Mouse (Mus musculus) heart, embryonic 14.5 days (tissue): ENCODE data around the gene Ephb2. TPM values are rescaled to one million over a fixed set of nuclear protein-coding genes. Genes with fewer than 3 reads are reported as not detected.

Experiments used
- ATAC-seq: fragments of 200-750 bp; cut with Nextera tagmentation; 2 replicates; pipeline ENCODE4 v1.8.0; 2017; ENCODE audit warnings: low read depth, moderate TSS enrichment; ENCODE audit not compliant: insufficient number of reproducible peaks, insufficient read depth, low FRiP score
- H3K27ac ChIP-seq, 2 experiments: fragments of 200-500 bp in 1 of 2; fragments of 300-500 bp in 1 of 2; sonication (generic) in 1 of 2; replicated peaks in 1 of 2; 2 replicates each; pipeline ENCODE4 v1.5.1; 2012 to 2014; ENCODE audit warnings: low read depth in 2 of 2, low read length in 2 of 2, control low read depth in 1 of 2, mild to moderate bottlenecking in 1 of 2, mixed read lengths in 1 of 2; ENCODE audit not compliant: control insufficient read depth in 1 of 2, insufficient read depth in 1 of 2
- H3K27me3 ChIP-seq: fragments of 300-500 bp; sonication (generic); 2 replicates; pipeline ENCODE4 v1.6.1; 2014; ENCODE audit warnings: mild to moderate bottlenecking, low read length, control low read depth; ENCODE audit not compliant: control insufficient read depth, insufficient read depth
- H3K36me3 ChIP-seq: fragments of 300-500 bp; sonication (generic); 2 replicates; pipeline ENCODE4 v1.6.1; 2014; ENCODE audit warnings: mild to moderate bottlenecking, control low read depth, low read length, mixed read lengths; ENCODE audit not compliant: control insufficient read depth, insufficient read depth
- H3K4me1 ChIP-seq, 2 experiments: fragments of 200-500 bp in 1 of 2; fragments of 300-500 bp in 1 of 2; sonication (generic) in 1 of 2; 2 replicates each; pipeline ENCODE4 v1.6.1; 2012 to 2014; ENCODE audit warnings: low read length in 2 of 2, control low read depth in 1 of 2, mixed read lengths in 1 of 2; ENCODE audit not compliant: control insufficient read depth in 2 of 2, insufficient read depth in 2 of 2
- H3K4me2 ChIP-seq: fragments of 300-500 bp; sonication (generic); 2 replicates; pipeline ENCODE4 v1.6.1; 2014; ENCODE audit warnings: mild to moderate bottlenecking, low read length
- H3K4me3 ChIP-seq, 2 experiments: fragments of 200-500 bp in 1 of 2; fragments of 300-500 bp in 1 of 2; sonication (generic) in 1 of 2; 2 replicates each; pipeline ENCODE4 v1.5.1; 2012 to 2014; ENCODE audit warnings: low read length in 2 of 2, mild to moderate bottlenecking in 2 of 2, control low read depth in 1 of 2, low read depth in 1 of 2, moderate library complexity in 1 of 2; ENCODE audit not compliant: control insufficient read depth in 1 of 2, insufficient read depth in 1 of 2
- H3K9ac ChIP-seq: fragments of 300-500 bp; sonication (generic); 2 replicates; pipeline ENCODE4 v1.6.1; 2014; ENCODE audit warnings: mild to moderate bottlenecking, low read length
- H3K9me3 ChIP-seq: fragments of 300-500 bp; sonication (generic); 2 replicates; pipeline ENCODE4 v1.6.1; 2016; ENCODE audit warnings: low read length, control low read depth; ENCODE audit not compliant: control insufficient read depth
- WGBS: fragments of 180-500 bp; shearing (Covaris S2); extraction: QIAGEN DNeasy Blood & Tissue Kit; methylation state at CpG from one replicate; pipeline ENCODE4 v1.1.7; 2014; 5-methylcytosine and 5-hydroxymethylcytosine counted together
- polyA plus RNA-seq: library from polyadenylated mRNA; unstranded; fragments of >200 nt; fragmentation: Nextera tagmentation; extraction: Ambion mirVana; gene quantifications from 2 replicates; pipeline ENCODE4 v1.2.1, GENCODE M21; 2014

The Ephb2 gene
- polyA plus RNA-seq, 1 experiment from 2014 or later: 1.6 TPM

DNA sequence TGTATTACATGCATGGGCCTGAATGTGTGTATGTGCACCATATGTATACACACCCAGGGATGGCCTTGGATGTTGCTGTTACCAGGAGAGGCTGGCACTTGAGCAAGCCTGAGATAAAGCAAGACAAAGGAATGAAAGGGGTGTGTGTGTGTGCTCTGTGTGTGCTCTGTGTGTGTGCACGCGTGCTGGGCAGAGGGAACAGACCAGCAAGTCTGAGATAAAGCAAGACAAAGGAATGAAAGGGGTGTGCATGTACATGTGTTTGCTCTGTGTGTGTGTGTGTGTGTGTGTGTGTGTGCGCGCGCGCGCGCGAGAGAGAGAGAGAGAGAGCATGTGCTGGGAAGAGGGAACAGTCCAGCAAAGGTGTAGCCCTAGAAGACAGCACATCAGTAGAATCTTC, 125.4 kb downstream of the Ephb2 start:
- H3K9me3 ChIP-seq: no peaks in the 10 kb centered on the region
- ATAC-seq: no peak
- H3K27ac ChIP-seq: no peak overlapping the region
- no peaks in the 10 kb centered on the region for H3K36me3 ChIP-seq
- no peak overlapping the region for H3K9ac ChIP-seq
- H3K4me2 ChIP-seq: no peak overlapping the region
- H3K4me3 ChIP-seq: no peak overlapping the region
- H3K27me3 ChIP-seq: peaks cover 4% of the 10 kb centered on the region; the same call in 1 of the 2 replicates
- H3K4me1 ChIP-seq: peaks cover 5 to 13% of the 10 kb centered on the region in 2 experiments; a peak in 3 of 4 replicates
- WGBS: 92% methylated on average over 9 of the region's 9 CpGs

DNA sequence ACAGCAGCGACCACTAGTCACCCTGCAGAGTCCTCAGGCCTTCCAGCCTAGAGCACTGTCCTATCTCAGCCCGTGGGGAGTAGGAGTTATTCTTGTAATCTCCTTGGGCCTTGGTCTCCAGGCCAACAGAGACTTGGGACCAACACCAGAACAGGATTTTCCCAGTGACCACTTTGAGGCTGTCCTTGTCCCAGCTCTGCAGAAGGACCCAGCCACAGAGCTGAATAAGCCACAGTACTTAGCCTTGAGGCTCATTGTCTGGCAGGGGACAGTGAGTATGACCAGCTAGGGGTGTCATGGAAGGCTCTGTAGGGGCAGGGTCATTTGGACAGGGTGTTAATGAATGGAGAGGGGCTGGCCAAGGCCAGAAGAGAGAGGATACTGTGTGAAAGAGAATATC, 126.8 kb downstream of the Ephb2 start:
- H3K9me3 ChIP-seq: no peaks in the 10 kb centered on the region
- H3K9ac ChIP-seq: no peak overlapping the region
- H3K4me1 ChIP-seq: peaks cover 5 to 13% of the 10 kb centered on the region in 2 experiments; a peak in 3 of 4 replicates
- H3K36me3 ChIP-seq: no peaks in the 10 kb centered on the region
- no peak overlapping the region for H3K27ac ChIP-seq
- H3K4me3 ChIP-seq: no peak overlapping the region
- peaks cover 4% of the 10 kb centered on the region; the same call in 1 of the 2 replicates for H3K27me3 ChIP-seq
- 25% methylated on average over 2 of the region's 2 CpGs for WGBS
- no peak overlapping the region for H3K4me2 ChIP-seq
- no peak for ATAC-seq

DNA sequence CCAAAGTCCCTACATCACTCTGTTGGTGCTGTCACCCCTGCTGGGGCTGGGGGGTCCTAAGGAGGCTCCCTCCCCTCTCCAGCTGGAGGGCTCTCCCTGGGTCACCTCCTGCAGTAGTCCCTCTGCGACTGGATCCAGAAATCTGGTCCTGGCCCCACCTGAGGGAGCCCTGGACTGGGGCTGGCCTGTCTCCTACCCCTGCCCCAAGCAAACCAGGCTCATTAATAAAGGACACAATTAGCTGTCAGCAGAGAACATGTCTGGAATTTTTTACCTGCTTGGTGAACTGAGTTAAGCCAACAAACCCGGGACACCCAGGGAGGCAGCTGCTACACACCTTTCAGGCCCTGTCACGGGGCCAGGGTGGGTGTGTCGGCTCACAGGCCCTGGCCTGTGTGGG, 129.1 kb downstream of the Ephb2 start:
- H3K27me3 ChIP-seq: no peaks in the 10 kb centered on the region; the same call in 1 of the 2 replicates
- H3K9ac ChIP-seq: no peak overlapping the region
- peaks cover 3 to 8% of the 10 kb centered on the region in 2 experiments; a peak in 3 of 4 replicates for H3K4me1 ChIP-seq
- H3K4me3 ChIP-seq: no peak overlapping the region
- H3K9me3 ChIP-seq: no peaks in the 10 kb centered on the region
- H3K36me3 ChIP-seq: no peaks in the 10 kb centered on the region
- 82% methylated on average over 4 of the region's 4 CpGs for WGBS
- H3K4me2 ChIP-seq: no peak overlapping the region
- no peak overlapping the region for H3K27ac ChIP-seq
- no peak for ATAC-seq

DNA sequence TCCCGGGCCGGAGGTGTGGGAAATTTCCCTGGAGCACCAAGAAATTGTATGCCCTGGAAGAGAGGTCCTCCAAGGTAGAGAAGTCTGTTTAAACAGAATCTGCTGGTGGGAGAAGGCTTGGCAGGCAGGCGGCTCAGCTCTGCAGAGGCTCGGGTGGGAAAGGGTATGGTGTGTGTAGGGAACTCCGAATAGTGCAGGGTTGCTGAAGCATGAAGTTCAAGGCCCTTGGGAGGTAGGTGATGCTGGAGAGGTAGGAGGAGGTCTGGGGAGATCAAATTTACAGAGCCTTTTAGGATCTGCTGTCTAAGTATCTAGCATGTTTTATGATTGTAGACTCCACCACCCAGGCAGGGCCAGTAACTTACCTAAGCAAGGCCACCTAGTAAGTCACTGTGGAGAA, 130.7 kb downstream of the Ephb2 start:
- WGBS: 78% methylated on average over 5 of the region's 5 CpGs
- ATAC-seq: no peak

DNA sequence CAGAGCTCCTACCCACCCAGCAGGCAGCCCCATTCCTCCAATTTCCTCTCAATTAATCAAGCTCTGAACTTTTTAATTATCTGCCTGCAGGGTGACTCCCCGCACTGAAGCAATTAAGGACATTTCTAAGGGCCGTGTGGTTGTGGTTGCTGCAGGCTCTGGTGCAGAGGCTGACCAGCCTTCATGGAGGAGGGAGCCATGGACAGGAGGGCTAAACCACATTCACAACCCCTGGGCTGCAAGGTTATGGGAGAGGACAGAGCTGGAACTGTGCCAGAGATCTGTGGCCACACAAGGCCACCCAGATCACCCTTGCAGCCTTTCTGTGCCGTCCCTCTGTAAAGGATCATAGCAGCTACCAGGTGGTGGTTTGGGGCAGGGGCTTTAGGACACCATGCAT, 131.2 kb downstream of the Ephb2 start:
- Histone ChIP-seq H3K27me3 (no peaks in the 10 kb centered on the region), H3K4me2 (no peak overlapping the region), H3K9ac (no peak overlapping the region), H3K36me3 (no peaks in the 10 kb centered on the region), H3K27ac (no peak overlapping the region), H3K4me3 (no peak overlapping the region), H3K9me3 (no peaks in the 10 kb centered on the region), H3K4me1 (peaks cover 3 to 8% of the 10 kb centered on the region in 2 experiments; a peak in 3 of 4 replicates)
- 64% methylated on average over 3 of the region's 3 CpGs for WGBS
- ATAC-seq: no peak

More for the DNA sequence above, 130.7 kb downstream of the Ephb2 start:
- Histone ChIP-seq H3K9me3 (no peaks in the 10 kb centered on the region), H3K27ac (no peak overlapping the region), H3K36me3 (no peaks in the 10 kb centered on the region), H3K4me3 (no peak overlapping the region), H3K9ac (no peak overlapping the region), H3K27me3 (no peaks in the 10 kb centered on the region), H3K4me2 (no peak overlapping the region), H3K4me1 (peaks cover 3 to 8% of the 10 kb centered on the region in 2 experiments; a peak in 3 of 4 replicates)

DNA sequence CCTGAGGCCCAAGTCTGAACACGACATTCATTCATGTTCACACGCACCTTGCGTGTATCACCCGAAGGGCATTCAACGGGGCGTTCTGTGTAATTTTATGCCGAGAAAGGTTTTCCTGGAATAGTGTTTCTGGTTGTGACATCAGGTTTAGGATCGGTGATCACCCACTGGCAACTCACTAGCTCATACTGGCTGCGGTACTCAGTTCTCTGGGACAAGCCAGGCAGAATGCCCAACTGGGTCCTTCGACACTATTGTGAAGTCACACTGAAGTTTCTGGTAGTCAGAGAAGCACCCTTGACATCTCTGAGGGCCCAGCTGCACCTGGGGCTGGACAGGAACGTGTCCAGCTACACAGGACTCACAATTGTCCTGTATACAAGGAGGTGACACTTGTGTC, 132.4 kb downstream of the Ephb2 start:
- Histone ChIP-seq H3K27ac (no peak overlapping the region), H3K9me3 (no peaks in the 10 kb centered on the region), H3K36me3 (no peaks in the 10 kb centered on the region), H3K27me3 (no peaks in the 10 kb centered on the region; the same call in 1 of the 2 replicates), H3K4me3 (no peak overlapping the region), H3K9ac (no peak overlapping the region), H3K4me1 (peaks cover 0 to under 1% of the 10 kb centered on the region in 2 experiments; a peak in 3 of 4 replicates), H3K4me2 (no peak overlapping the region)
- 92% methylated on average over 11 of the region's 11 CpGs for WGBS
- no peak for ATAC-seq

DNA sequence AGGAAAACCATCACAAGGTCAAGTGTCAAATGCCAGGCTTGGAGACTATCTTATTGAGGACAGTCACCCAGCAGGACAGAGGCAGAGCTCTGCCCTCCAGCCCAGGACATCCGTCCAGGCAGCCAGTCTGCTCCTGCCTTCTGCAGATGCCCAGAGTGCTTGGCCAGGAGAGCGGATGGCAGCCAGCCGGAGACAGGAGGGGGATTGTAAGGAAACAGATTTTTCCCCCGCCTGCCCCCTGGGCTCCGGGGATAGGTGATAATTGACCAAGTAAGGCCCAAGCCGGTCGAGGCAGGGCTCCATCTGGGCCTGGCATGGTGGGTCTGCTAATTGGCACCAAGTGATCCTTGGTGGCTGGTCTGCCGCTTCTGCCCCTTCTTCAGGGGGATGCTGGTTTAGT, 133.3 kb downstream of the Ephb2 start:
- no peak overlapping the region for H3K27ac ChIP-seq
- H3K4me3 ChIP-seq: no peak overlapping the region
- H3K9me3 ChIP-seq: no peaks in the 10 kb centered on the region
- no peak overlapping the region for H3K4me2 ChIP-seq
- no peak overlapping the region for H3K9ac ChIP-seq
- no peaks in the 10 kb centered on the region for H3K4me1 ChIP-seq
- no peaks in the 10 kb centered on the region for H3K36me3 ChIP-seq
- 66% methylated on average over 8 of the region's 8 CpGs for WGBS
- no peaks in the 10 kb centered on the region; the same call in 1 of the 2 replicates for H3K27me3 ChIP-seq
- no peak for ATAC-seq

DNA sequence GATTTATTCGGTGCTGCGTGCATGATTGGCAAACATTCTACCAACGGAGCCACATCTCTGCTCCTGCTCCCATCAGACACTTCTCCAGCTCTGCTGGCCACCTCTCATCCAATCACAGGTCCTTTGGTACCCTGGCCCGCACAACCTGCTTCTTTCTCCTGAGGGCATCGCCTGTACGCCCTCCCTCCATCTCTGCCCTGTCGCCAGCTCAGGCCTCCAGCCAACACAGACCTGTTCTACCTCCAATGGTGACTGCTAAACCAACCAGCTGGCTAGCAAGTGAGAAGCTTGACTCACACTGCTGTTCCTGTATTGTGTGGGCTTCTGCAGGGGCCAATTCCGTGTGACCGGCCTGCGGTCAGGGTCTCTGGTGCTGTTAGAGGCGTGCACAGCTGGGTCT, 134.6 kb downstream of the Ephb2 start:
- WGBS: 89% methylated on average over 11 of the region's 11 CpGs
- Histone ChIP-seq H3K27ac (no peak overlapping the region), H3K4me2 (no peak overlapping the region), H3K9me3 (no peaks in the 10 kb centered on the region), H3K27me3 (no peaks in the 10 kb centered on the region; the same call in 1 of the 2 replicates), H3K4me3 (no peak overlapping the region), H3K9ac (no peak overlapping the region), H3K4me1 (no peaks in the 10 kb centered on the region), H3K36me3 (no peaks in the 10 kb centered on the region)
- no peak for ATAC-seq
